Mouse (Mus musculus): ENCODE results near the gene Scaf8.

DNA sequence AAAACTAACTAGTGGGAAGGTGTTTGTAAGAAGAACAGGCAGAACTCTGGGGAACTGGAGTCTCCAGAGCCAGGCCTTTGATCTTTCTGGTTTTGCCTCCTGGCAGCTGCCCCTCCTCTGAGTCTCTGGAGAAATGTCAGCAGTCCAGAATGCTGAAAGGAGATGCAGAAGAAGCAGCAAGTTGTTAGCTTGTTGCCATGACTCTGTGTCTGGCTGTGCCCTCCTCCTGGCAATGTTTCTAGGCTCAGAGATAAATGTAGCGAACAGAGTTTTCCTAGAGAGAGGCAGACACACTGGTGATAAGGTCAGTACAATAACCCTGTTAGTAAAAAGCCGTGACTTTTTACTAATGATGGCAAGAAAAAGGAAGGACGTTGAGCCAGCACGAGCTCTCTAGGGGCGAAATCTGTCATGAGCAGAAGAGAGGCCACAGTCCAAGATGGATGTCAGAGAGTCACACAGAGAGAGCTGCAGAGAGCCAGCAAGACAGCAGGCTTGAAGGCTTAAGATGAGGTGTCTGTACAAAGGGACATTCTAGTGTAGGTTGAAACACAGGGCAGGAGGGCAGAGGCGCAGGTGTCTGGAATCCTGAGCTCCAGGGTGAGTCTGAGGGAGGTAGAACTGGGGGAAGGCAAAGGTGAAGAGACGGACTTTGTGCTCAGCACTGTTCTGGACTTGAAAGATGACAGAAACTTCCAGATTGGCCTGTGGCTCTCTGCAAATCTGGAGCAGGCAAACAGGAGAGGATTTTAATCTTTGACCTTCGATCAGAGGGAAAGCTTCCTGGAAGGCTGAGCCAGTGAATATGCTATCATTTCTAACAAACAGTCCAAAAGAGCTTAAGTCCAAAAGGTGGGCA is 130.3 kb downstream of the Scaf8 start:
- TF ChIP-seq POLR2A (IDR thresholded peaks at IDR 0.05; ENCODE audit: insufficient read depth, low read length) (no peak), CTCF (IDR thresholded peaks at IDR 0.05; ENCODE audit: low read depth, low read length) (no peak)

All from ES-Bruce4 (cell line).